Mouse (Mus musculus) midbrain, embryonic 13.5 days (tissue): ENCODE results near the gene Olfr1346. TPM values are rescaled to one million over a fixed set of nuclear protein-coding genes. Genes with fewer than 3 reads are reported as not detected.
"Not testable (repeated sequence)": the region's sequence is repeated elsewhere in the genome, so short reads cannot be mapped to it uniquely, and the experiment has no call there.

Experiments
- ATAC-seq: fragments of 200-750 bp; cut with Nextera tagmentation; 2 replicates; pipeline ENCODE4 v1.8.0; 2017; ENCODE audit warnings: mild to moderate bottlenecking, moderate TSS enrichment, moderate library complexity
- H3K27ac ChIP-seq: fragments of 300-500 bp; sonication (generic); 2 replicates; pipeline ENCODE4 v1.5.1; 2015; ENCODE audit warnings: inconsistent platforms, mild to moderate bottlenecking, moderate library complexity
- H3K27me3 ChIP-seq: fragments of 300-500 bp; sonication (generic); 2 replicates; pipeline ENCODE4 v1.6.1; 2015; ENCODE audit warnings: mild to moderate bottlenecking, inconsistent platforms
- H3K36me3 ChIP-seq: fragments of 300-500 bp; sonication (generic); 2 replicates; pipeline ENCODE4 v1.6.1; 2015; ENCODE audit warnings: mild to moderate bottlenecking, inconsistent platforms
- H3K4me1 ChIP-seq: fragments of 300-500 bp; sonication (generic); replicated peaks from 2 replicates; pipeline ENCODE4 v1.6.1; 2015; ENCODE audit warnings: inconsistent platforms
- H3K4me2 ChIP-seq: fragments of 300-500 bp; sonication (generic); replicated peaks from 2 replicates; pipeline ENCODE4 v1.6.1; 2015; ENCODE audit warnings: moderate library complexity, mild to moderate bottlenecking, inconsistent platforms
- H3K4me3 ChIP-seq: fragments of 300-500 bp; sonication (generic); replicated peaks from 2 replicates; pipeline ENCODE4 v1.5.1; 2015; ENCODE audit warnings: mild to moderate bottlenecking, inconsistent platforms
- H3K9ac ChIP-seq: fragments of 300-500 bp; sonication (generic); replicated peaks from 2 replicates; pipeline ENCODE4 v1.6.1; 2015; ENCODE audit warnings: mild to moderate bottlenecking, inconsistent platforms
- H3K9me3 ChIP-seq: fragments of 300-500 bp; sonication (generic); 2 replicates; pipeline ENCODE4 v1.6.1; 2016; ENCODE audit warnings: mild to moderate bottlenecking, inconsistent platforms
- WGBS: fragments of 180-500 bp; shearing (Covaris S2); methylation state at CpG from one replicate; pipeline ENCODE4 v1.1.7; 2015; 5-methylcytosine and 5-hydroxymethylcytosine counted together
- polyA plus RNA-seq: library from polyadenylated mRNA; unstranded; fragments of >200 nt; fragmentation: Nextera tagmentation; extraction: Ambion mirVana; gene quantifications from 2 replicates; pipeline ENCODE4 v1.2.1, GENCODE M21; 2015

The Olfr1346 gene
- not detected in 2 replicates for polyA plus RNA-seq

DNA sequence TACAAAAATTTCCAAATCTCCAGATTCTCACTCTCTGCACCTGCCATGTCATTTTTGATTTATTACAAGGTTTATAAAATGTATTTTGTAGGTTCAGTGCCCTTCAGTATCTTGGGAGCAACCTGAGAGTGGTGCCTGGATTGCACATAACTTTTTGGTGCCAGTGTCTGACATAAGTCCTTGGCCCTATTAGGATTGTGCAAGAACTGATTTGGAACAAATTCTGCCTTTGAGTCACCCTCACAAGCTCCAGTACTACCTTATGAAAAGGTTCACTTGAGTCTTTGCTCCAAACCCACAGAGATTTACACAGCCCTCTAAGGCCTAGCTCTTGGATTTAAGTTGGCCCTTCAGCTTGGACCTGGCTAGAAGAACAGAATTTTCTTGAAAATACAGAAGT lies at the start of gene Olfr1346:
TSS of gene Olfr1346 (plus strand) at position 151 of the 400 bp plus-strand sequence.
- H3K27ac ChIP-seq, result no peak within 1 kb of the TSS
- ATAC-seq, result no peak
- no peaks in the 10 kb centered on the region for H3K4me1 ChIP-seq
- no peaks in the 10 kb centered on the region; the same call in 1 of the 2 replicates for H3K9me3 ChIP-seq
- H3K27me3 ChIP-seq, result no peaks in the 10 kb centered on the region
- H3K4me2 ChIP-seq, result no peak within 1 kb of the TSS
- no peak within 1 kb of the TSS for H3K4me3 ChIP-seq
- H3K9ac ChIP-seq, result no peak within 1 kb of the TSS
- H3K36me3 ChIP-seq, result no peaks in the 10 kb centered on the region

DNA sequence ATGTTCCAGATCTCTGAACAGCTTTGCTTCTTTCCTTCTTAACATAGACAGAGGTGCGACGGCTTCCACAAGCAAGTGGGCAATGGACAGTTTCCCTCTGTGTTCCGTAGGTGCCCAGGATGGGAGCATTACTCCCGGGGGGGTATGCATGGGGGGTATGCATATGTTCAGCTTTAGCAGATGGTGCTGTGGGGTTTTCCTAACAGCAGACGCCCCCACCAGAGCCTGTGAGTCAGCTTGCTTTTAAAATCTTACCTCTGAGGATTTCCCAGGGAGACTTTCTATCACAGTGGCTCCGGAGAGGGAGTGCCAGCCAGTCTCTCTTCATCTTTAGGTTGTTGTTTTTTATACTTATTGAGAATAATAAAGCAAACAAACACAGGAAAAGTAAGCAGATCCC lies 47.0 kb upstream of the Olfr1346 start:
- H3K27ac ChIP-seq, result no peak overlapping the region
- H3K4me3 ChIP-seq, result no peak overlapping the region
- H3K9me3 ChIP-seq, result no peaks in the 10 kb centered on the region
- H3K36me3 ChIP-seq, result no peaks in the 10 kb centered on the region
- 73% methylated on average over 6 of the region's 6 CpGs for WGBS
- no peak overlapping the region for H3K9ac ChIP-seq
- no peaks in the 10 kb centered on the region for H3K27me3 ChIP-seq
- ATAC-seq, result no peak
- no peak overlapping the region for H3K4me2 ChIP-seq
- H3K4me1 ChIP-seq, result peaks cover 6% of the 10 kb centered on the region; the same call in 1 of the 2 replicates

DNA sequence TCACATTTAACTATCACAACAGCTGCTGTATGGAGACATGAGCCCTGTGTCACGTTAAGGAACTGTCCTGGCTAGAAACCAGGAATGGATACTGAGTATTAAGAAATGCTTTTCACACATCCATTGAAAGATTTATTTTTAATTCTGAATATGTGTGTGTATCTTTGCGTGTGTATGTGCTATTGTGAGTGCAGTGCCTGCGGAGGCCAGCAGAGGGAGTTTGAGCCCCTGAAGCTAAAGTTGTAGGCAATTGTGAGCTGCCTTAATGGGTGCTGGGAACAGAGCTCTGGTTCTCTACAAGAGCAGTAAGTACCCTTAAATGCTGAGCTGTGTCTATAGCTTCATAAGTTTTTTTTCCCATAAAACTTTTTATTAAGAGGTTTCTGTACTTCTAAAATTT lies 37.5 kb upstream of the Olfr1346 start:
- 89% methylated on average over 3 of the region's 3 CpGs for WGBS
- no peak overlapping the region for H3K9ac ChIP-seq
- no peak overlapping the region for H3K4me3 ChIP-seq
- no peak for ATAC-seq
- H3K4me2 ChIP-seq, result no peak overlapping the region
- H3K27me3 ChIP-seq, result no peaks in the 10 kb centered on the region
- no peak overlapping the region for H3K27ac ChIP-seq
- no peaks in the 10 kb centered on the region for H3K36me3 ChIP-seq
- H3K9me3 ChIP-seq, result peaks cover 5% of the 10 kb centered on the region; the same call in 1 of the 2 replicates
- 0 out of 2 replicates have a peak, but pooled peaks cover 1% of the 10 kb centered on the region for H3K4me1 ChIP-seq

GRCm38 (mm10) chr7:6430342-6430741 lies 36.6 kb upstream of the Olfr1346 start:
- Histone ChIP-seq H3K9ac (no peak overlapping the region), H3K27ac (no peak overlapping the region), H3K27me3 (no peaks in the 10 kb centered on the region), H3K36me3 (no peaks in the 10 kb centered on the region), H3K4me2 (no peak overlapping the region), H3K4me1 (peaks cover 8% of the 10 kb centered on the region), H3K4me3 (no peak overlapping the region), H3K9me3 (peaks cover 5% of the 10 kb centered on the region; the same call in 1 of the 2 replicates)
- WGBS, result 42% methylated on average over 2 of the region's 2 CpGs
- ATAC-seq, result no peak

- H3K27me3 ChIP-seq, result no peaks in the 10 kb centered on the region
- 88% methylated on average over 3 of the region's 3 CpGs for WGBS
- no peak within 1 kb of the TSS for H3K9ac ChIP-seq
- H3K36me3 ChIP-seq, result no peaks in the 10 kb centered on the region
- no peaks in the 10 kb centered on the region for H3K9me3 ChIP-seq
- H3K4me1 ChIP-seq, result peaks cover 14% of the 10 kb centered on the region
- no peak within 1 kb of the TSS for H3K27ac ChIP-seq
- no peak within 1 kb of the TSS for H3K4me3 ChIP-seq
- ATAC-seq, result no peak
- H3K4me2 ChIP-seq, result no peak within 1 kb of the TSS
Measured at GRCm38 (mm10) chr7:6438388-6438787, 28.5 kb upstream of the Olfr1346 start, which contains the start of gene Olfr1344. Gene Olfr1344 (plus strand): TSS chr7:6438688.

GRCm38 (mm10) chr7:6441173-6441572 lies 25.7 kb upstream of the Olfr1346 start:
- H3K27me3 ChIP-seq, result no peaks in the 10 kb centered on the region
- no peak overlapping the region for H3K4me3 ChIP-seq
- no peak overlapping the region for H3K9ac ChIP-seq
- H3K4me2 ChIP-seq, result no peak overlapping the region
- H3K9me3 ChIP-seq, result no peaks in the 10 kb centered on the region
- no peak for ATAC-seq
- no peaks in the 10 kb centered on the region for H3K36me3 ChIP-seq
- WGBS, result 51% methylated on average over 2 of the region's 2 CpGs
- no peak overlapping the region for H3K27ac ChIP-seq
- H3K4me1 ChIP-seq, result no peaks in the 10 kb centered on the region

GRCm38 (mm10) chr7:6447771-6448170 lies 19.1 kb upstream of the Olfr1346 start:
- Histone ChIP-seq H3K36me3 (no peaks in the 10 kb centered on the region), H3K27me3 (no peaks in the 10 kb centered on the region), H3K9ac (no peak overlapping the region), H3K27ac (no peak overlapping the region), H3K4me3 (no peak overlapping the region), H3K4me2 (no peak overlapping the region), H3K9me3 (no peaks in the 10 kb centered on the region), H3K4me1 (no peaks in the 10 kb centered on the region)
- ATAC-seq, result no peak
- WGBS, result 89% methylated on average over 5 of the region's 5 CpGs

- ATAC-seq, result no peak
- no peaks in the 10 kb centered on the region for H3K27me3 ChIP-seq
- no peaks in the 10 kb centered on the region for H3K4me1 ChIP-seq
- no peak within 1 kb of the TSS for H3K4me3 ChIP-seq
- no peak within 1 kb of the TSS for H3K4me2 ChIP-seq
- no peak within 1 kb of the TSS for H3K27ac ChIP-seq
- H3K9ac ChIP-seq, result no peak within 1 kb of the TSS
- H3K9me3 ChIP-seq, result no peaks in the 10 kb centered on the region
- no peaks in the 10 kb centered on the region for H3K36me3 ChIP-seq
Measured at GRCm38 (mm10) chr7:6455868-6456267, 11.0 kb upstream of the Olfr1346 start, which contains the start of gene Olfr1336. Gene Olfr1336 (plus strand): TSS chr7:6456168.

DNA sequence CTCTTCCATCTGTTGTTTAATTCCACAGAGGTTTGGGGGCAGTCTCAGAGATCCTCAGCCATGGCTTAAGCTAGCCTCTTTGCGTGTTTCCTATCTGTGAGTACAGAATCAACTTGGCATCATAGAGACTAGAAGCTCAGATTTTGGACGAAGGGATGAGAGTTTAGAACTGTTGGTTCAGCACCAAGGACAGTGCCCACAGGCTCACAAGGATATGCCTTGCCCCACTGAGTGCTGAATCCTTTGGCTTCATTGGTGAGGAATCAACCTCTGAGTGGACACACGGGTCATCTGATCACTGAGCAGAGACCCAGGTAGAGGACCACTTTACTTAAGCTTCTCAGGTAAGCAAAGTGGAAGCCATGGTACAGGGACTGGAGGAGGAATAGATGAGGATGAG lies 10.5 kb upstream of the Olfr1346 start:
- H3K36me3 ChIP-seq, result no peaks in the 10 kb centered on the region
- WGBS, result 52% methylated on average over 3 of the region's 3 CpGs

DNA sequence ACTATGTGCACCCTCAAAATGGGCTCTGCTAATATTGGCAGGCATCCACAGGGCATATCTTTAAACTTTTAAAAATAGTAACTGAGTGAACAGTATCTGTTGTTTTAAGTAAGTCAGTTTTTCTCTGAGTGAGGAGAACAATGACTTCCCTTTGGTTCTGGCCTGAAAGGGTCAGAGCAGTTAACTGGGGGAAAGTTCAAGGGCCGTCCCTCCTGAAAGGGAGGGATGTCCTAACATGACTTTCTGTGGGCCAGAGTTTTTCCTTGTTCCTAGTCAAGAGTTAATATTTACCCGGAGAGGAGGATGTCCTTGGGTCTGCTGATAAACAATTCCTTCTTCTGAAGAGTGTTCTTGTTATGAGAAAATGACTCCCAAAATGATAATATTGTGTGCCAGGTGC lies 10.7 kb downstream of the Olfr1346 start:
- not testable (repeated sequence) for ATAC-seq, H3K4me1 ChIP-seq, H3K9ac ChIP-seq, H3K27ac ChIP-seq, H3K36me3 ChIP-seq, H3K4me2 ChIP-seq, H3K27me3 ChIP-seq, H3K4me3 ChIP-seq
- peaks cover 11% of the 10 kb centered on the region; the same call in 1 of the 2 replicates for H3K9me3 ChIP-seq
- 75% methylated on average over 2 of the region's 2 CpGs for WGBS

More for the DNA sequence above, 10.5 kb upstream of the Olfr1346 start:
- no peak overlapping the region for H3K9ac ChIP-seq
- no peaks in the 10 kb centered on the region for H3K27me3 ChIP-seq
- ATAC-seq, result no peak
- H3K4me3 ChIP-seq, result no peak overlapping the region
- no peaks in the 10 kb centered on the region for H3K9me3 ChIP-seq
- no peak overlapping the region for H3K27ac ChIP-seq
- no peaks in the 10 kb centered on the region for H3K4me1 ChIP-seq
- no peak overlapping the region for H3K4me2 ChIP-seq

- Histone ChIP-seq H3K4me3 (no peak within 1 kb of the TSS), H3K27me3 (no peaks in the 10 kb centered on the region), H3K27ac (no peak within 1 kb of the TSS), H3K4me1 (no peaks in the 10 kb centered on the region), H3K9me3 (no peaks in the 10 kb centered on the region), H3K36me3 (no peaks in the 10 kb centered on the region), H3K4me2 (no peak within 1 kb of the TSS), H3K9ac (no peak within 1 kb of the TSS)
- ATAC-seq, result no peak
- WGBS, result 53% methylated on average over 2 of the region's 2 CpGs
Measured at GRCm38 (mm10) chr7:6486841-6487240, 19.9 kb downstream of the Olfr1346 start, which contains the start of gene Olfr5. Gene Olfr5 (minus strand): TSS chr7:6486941.

GRCm38 (mm10) chr7:6499655-6500054 lies 32.8 kb downstream of the Olfr1346 start, which contains the start of gene Olfr1347:
Gene Olfr1347 (minus strand): TSS chr7:6499755.
- H3K9me3 ChIP-seq, result 0 out of 2 replicates have a peak, but pooled peaks cover 6% of the 10 kb centered on the region
- no peak for ATAC-seq
- no peak within 1 kb of the TSS for H3K27ac ChIP-seq
- no peak within 1 kb of the TSS for H3K9ac ChIP-seq
- WGBS, result 63% methylated on average over 1 of the region's 1 CpGs
- H3K4me3 ChIP-seq, result no peak within 1 kb of the TSS
- no peaks in the 10 kb centered on the region for H3K36me3 ChIP-seq
- H3K4me1 ChIP-seq, result no peaks in the 10 kb centered on the region
- H3K27me3 ChIP-seq, result no peaks in the 10 kb centered on the region
- H3K4me2 ChIP-seq, result no peak within 1 kb of the TSS

- H3K4me2 ChIP-seq, result no peak within 1 kb of the TSS
- 100% methylated on average over 1 of the region's 1 CpGs for WGBS
- no peak within 1 kb of the TSS for H3K4me3 ChIP-seq
- H3K9ac ChIP-seq, result no peak within 1 kb of the TSS
- ATAC-seq, result no peak
- H3K9me3 ChIP-seq, result 0 out of 2 replicates have a peak, but pooled peaks cover 6% of the 10 kb centered on the region
- H3K27ac ChIP-seq, result no peak within 1 kb of the TSS
- H3K36me3 ChIP-seq, result no peaks in the 10 kb centered on the region
- H3K4me1 ChIP-seq, result no peaks in the 10 kb centered on the region
- no peaks in the 10 kb centered on the region for H3K27me3 ChIP-seq
Measured at GRCm38 (mm10) chr7:6508648-6509047, 41.7 kb downstream of the Olfr1346 start, which contains the start of gene Olfr1348. Gene Olfr1348 (minus strand): TSS chr7:6508748.
